Mouse (Mus musculus) intestine, embryonic 14.5 days (tissue): Measurements from ENCODE around the gene Foxn3. TPM values are rescaled to one million over a fixed set of nuclear protein-coding genes. Genes with fewer than 3 reads are reported as not detected.

ENCODE experiments used
- ATAC-seq: fragments of 200-750 bp; cut with Nextera tagmentation; replicated peaks from 2 replicates; pipeline ENCODE4 v1.8.0; 2017; ENCODE audit warnings: low read depth, moderate number of reproducible peaks, moderate TSS enrichment, moderate library complexity; ENCODE audit not compliant: low FRiP score, low TSS enrichment
- DNase-seq: peaks from one replicate; pipeline ENCODE4 v3.0.0-alpha.2; 2018; ENCODE audit warnings: low spot score
- H3K27ac ChIP-seq: fragments of 300-500 bp; sonication (generic); 2 replicates; pipeline ENCODE4 v1.5.1; 2014; ENCODE audit warnings: low read depth, mild to moderate bottlenecking, control low read depth
- H3K27me3 ChIP-seq: fragments of 300-500 bp; sonication (generic); replicated peaks from 2 replicates; pipeline ENCODE4 v1.6.1; 2014; ENCODE audit warnings: low read length, control low read depth; ENCODE audit not compliant: control insufficient read depth, insufficient read depth
- H3K36me3 ChIP-seq: fragments of 300-500 bp; sonication (generic); 2 replicates; pipeline ENCODE4 v1.6.1; 2014; ENCODE audit warnings: low read length, control low read depth; ENCODE audit not compliant: control insufficient read depth, insufficient read depth
- H3K4me1 ChIP-seq: fragments of 300-500 bp; sonication (generic); replicated peaks from 2 replicates; pipeline ENCODE4 v1.6.1; 2014; ENCODE audit warnings: low read length, control low read depth, mixed read lengths; ENCODE audit not compliant: control insufficient read depth, insufficient read depth
- H3K4me2 ChIP-seq: fragments of 300-500 bp; sonication (generic); 2 replicates; pipeline ENCODE4 v1.6.1; 2014; ENCODE audit warnings: low read length
- H3K4me3 ChIP-seq: fragments of 300-500 bp; sonication (generic); 2 replicates; pipeline ENCODE4 v1.5.1; 2014; ENCODE audit warnings: low read depth, low read length, control low read depth, mixed read lengths
- H3K9ac ChIP-seq: fragments of 300-500 bp; sonication (generic); 2 replicates; pipeline ENCODE4 v1.6.1; 2014; ENCODE audit warnings: mild to moderate bottlenecking, low read length
- H3K9me3 ChIP-seq: fragments of 300-500 bp; sonication (generic); 2 replicates; pipeline ENCODE4 v1.6.1; 2016; ENCODE audit warnings: low read length, control low read depth; ENCODE audit not compliant: control insufficient read depth
- WGBS: fragments of 180-500 bp; shearing (Covaris S2); extraction: QIAGEN DNeasy Blood & Tissue Kit; methylation state at CpG from one replicate; pipeline ENCODE4 v1.1.7; 2014; 5-methylcytosine and 5-hydroxymethylcytosine counted together
- polyA plus RNA-seq: library from polyadenylated mRNA; unstranded; fragments of >200 nt; fragmentation: Nextera tagmentation; extraction: Ambion mirVana; gene quantifications from 2 replicates; pipeline ENCODE4 v1.2.1, GENCODE M21; 2014

The Foxn3 gene
- polyA plus RNA-seq, 1 experiment from 2014 or later, result 74.3 TPM

DNA sequence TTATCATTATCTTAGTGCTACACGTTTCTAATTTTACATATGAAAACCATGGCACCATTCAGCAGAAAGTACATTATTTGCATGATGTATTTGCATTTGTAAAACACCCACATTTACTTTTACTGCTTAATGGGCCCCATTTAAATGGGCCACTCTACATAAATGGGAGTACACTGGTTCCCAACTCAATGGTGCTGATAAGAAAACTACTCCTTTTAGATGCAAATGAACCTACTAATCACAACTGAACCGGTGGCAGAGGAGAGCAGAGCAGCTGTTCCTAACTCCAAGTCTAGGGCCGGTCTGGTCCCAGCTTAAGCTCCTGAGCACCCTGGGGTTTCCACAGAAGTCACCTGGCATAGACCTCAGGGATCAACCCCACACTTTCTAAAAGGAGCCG is 263.5 kb downstream of the Foxn3 start:
- Histone ChIP-seq H3K36me3 (no peaks in the 10 kb centered on the region), H3K27ac (no peak overlapping the region), H3K9ac (no peak overlapping the region), H3K4me3 (no peak overlapping the region), H3K27me3 (no peaks in the 10 kb centered on the region), H3K9me3 (no peaks in the 10 kb centered on the region), H3K4me2 (no peak overlapping the region), H3K4me1 (no peaks in the 10 kb centered on the region; the same call in 1 of the 2 replicates)
- DNase-seq (no peak), ATAC-seq (no peak)
- 44% methylated on average over 4 of the region's 4 CpGs for WGBS

DNA sequence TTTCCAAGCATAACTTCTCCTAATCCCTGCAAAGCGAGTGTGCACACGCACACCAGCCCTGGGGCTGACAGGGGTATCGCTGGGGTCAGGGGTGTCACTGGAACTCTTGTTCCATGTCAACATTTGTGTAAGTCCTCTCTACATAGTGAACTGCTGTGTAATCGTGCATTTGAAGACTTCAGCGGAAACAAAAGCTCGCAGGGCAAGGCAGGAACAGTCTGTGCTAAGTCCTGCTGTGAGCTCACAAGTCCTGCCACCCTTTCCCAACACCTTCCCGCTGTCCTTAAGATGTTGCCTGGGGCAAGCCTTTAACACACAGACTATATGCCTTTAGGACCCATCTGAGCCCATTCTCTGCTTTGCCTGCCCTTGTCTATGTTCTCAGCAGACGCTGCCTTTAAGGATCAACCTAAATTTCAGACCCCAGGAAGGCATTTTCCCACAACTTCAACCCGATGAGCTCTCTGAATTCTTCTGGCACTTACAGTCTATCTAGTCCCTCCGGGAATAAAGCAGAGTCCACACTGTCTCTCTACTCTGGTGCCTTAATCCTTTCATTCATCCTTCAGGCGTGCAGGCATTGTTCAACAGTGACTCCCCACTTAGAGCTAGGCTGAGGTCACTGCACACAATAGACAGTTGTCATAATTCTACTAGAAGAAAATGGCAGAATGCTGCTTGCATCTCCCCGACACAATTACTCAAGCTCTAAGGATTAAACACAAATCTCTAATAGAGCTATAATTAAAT is 264.4 kb downstream of the Foxn3 start:
- no peak overlapping the region for H3K9ac ChIP-seq
- no peak overlapping the region for H3K27ac ChIP-seq
- H3K36me3 ChIP-seq, result no peaks in the 10 kb centered on the region
- DNase-seq, result no peak
- 50% methylated on average over 12 of the region's 12 CpGs for WGBS
- no peak overlapping the region for H3K4me2 ChIP-seq
- no peaks in the 10 kb centered on the region; the same call in none of the 2 replicates for H3K4me1 ChIP-seq
- no peak overlapping the region for H3K4me3 ChIP-seq
- ATAC-seq, result no peak
- H3K9me3 ChIP-seq, result no peaks in the 10 kb centered on the region
- H3K27me3 ChIP-seq, result no peaks in the 10 kb centered on the region

DNA sequence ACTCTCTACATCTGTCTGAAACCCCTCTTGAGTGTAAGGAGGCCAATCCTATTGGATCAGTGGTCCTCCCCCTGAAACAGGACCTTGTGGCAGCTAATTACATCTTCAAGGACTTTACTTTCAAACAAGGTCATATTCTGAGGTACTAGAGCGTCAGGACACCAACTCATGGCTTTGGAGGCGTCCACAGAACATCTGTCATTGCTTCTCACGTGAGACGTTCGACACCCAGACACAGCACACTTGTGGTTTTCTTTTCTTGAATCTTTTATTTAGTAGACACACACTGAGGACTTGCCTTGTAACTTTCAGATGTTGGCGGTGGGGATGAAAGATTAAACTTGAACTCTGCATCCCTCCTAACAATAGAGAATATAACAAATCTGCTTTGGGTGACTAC is 265.1 kb downstream of the Foxn3 start:
- no peak for DNase-seq
- H3K9ac ChIP-seq, result no peak overlapping the region
- no peak overlapping the region for H3K4me3 ChIP-seq
- no peaks in the 10 kb centered on the region; the same call in none of the 2 replicates for H3K4me1 ChIP-seq
- H3K9me3 ChIP-seq, result no peaks in the 10 kb centered on the region
- H3K4me2 ChIP-seq, result no peak overlapping the region
- 69% methylated on average over 6 of the region's 6 CpGs for WGBS
- ATAC-seq, result no peak
- H3K27ac ChIP-seq, result no peak overlapping the region
- H3K36me3 ChIP-seq, result no peaks in the 10 kb centered on the region
- H3K27me3 ChIP-seq, result no peaks in the 10 kb centered on the region

DNA sequence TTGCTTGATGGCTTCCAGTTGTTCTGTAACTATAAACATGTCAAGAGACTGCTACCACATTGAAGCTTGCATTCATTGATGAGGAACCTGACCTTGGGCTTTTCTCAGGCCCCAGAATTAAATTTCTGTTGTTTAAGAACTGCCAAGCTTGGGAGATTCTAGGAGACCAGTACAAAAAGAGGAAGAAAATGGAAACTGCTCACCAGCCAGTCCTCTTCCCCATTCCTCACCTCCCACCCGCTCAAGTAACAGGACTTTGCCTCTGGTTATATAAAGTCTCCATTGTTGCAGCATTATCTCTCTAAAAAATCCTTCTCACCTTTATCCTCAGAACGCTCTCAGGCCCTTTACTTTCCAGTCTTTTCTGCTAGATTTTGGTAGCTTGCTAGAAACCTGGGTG is 265.6 kb downstream of the Foxn3 start:
- 70% methylated on average over 2 of the region's 2 CpGs for whole genome bisulfite sequencing
- no peak overlapping the region for H3K4me2 ChIP-seq
- DNase-seq (no peak), ATAC-seq (no peak)
- no peak overlapping the region for H3K9ac ChIP-seq
- H3K4me1 ChIP-seq, result no peaks in the 10 kb centered on the region; the same call in none of the 2 replicates
- no peaks in the 10 kb centered on the region for H3K27me3 ChIP-seq
- H3K4me3 ChIP-seq, result no peak overlapping the region
- no peaks in the 10 kb centered on the region for H3K36me3 ChIP-seq
- no peak overlapping the region for H3K27ac ChIP-seq
- H3K9me3 ChIP-seq, result no peaks in the 10 kb centered on the region

DNA sequence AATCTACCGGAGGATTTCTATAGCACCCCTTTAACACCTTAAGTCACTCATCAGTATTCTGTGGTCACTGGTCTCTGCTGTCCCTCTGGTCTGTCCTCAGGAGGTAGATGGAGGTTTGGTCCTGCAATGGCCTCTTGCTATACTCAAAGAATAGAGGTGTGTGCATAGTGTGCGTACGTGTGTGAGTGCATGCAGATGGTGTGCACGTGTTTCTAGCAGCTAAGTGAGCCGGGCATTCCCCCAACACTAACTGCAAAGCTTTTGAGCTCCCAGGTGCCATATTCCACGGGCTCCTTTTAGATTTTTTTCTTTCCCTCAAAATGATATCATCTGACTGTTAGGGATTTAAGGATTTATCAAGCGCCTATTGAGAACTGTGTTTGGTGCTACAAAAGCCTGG is 269.9 kb downstream of the Foxn3 start:
- no peak overlapping the region for H3K9ac ChIP-seq
- H3K4me1 ChIP-seq, result no peaks in the 10 kb centered on the region; the same call in none of the 2 replicates
- H3K4me2 ChIP-seq, result no peak overlapping the region
- H3K36me3 ChIP-seq, result 0 out of 2 replicates have a peak, but pooled peaks cover 6% of the 10 kb centered on the region
- ATAC-seq (no peak), DNase-seq (no peak)
- 85% methylated on average over 7 of the region's 7 CpGs for WGBS
- no peak overlapping the region for H3K4me3 ChIP-seq
- no peaks in the 10 kb centered on the region for H3K9me3 ChIP-seq
- H3K27ac ChIP-seq, result no peak overlapping the region
- no peaks in the 10 kb centered on the region for H3K27me3 ChIP-seq

DNA sequence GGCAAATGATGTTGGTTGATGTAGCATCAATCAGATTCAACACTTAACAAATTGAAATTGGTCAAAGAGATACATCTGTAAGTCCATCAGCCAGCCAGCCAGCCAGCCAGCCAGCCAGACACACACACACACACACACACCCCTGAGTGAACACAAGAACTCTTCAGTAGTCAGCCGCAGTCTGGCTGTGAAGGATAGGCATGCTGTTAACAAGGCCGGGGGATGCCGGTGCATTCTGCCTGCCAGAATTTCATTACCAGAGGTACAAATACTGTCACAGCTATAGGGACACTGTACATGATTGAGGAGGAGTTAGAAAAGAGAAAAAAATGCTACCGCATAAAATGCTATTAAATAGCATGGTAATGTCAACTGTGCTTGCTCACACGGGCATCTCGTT is 271.2 kb downstream of the Foxn3 start:
- ATAC-seq (no peak), DNase-seq (no peak)
- WGBS, result 86% methylated on average over 6 of the region's 6 CpGs
- H3K27me3 ChIP-seq, result no peaks in the 10 kb centered on the region
- H3K4me3 ChIP-seq, result no peak overlapping the region
- 0 out of 2 replicates have a peak, but pooled peaks cover 6% of the 10 kb centered on the region for H3K36me3 ChIP-seq
- no peak overlapping the region for H3K9ac ChIP-seq
- H3K27ac ChIP-seq, result no peak overlapping the region
- no peaks in the 10 kb centered on the region for H3K9me3 ChIP-seq
- H3K4me1 ChIP-seq, result no peaks in the 10 kb centered on the region; the same call in 1 of the 2 replicates
- no peak overlapping the region for H3K4me2 ChIP-seq

DNA sequence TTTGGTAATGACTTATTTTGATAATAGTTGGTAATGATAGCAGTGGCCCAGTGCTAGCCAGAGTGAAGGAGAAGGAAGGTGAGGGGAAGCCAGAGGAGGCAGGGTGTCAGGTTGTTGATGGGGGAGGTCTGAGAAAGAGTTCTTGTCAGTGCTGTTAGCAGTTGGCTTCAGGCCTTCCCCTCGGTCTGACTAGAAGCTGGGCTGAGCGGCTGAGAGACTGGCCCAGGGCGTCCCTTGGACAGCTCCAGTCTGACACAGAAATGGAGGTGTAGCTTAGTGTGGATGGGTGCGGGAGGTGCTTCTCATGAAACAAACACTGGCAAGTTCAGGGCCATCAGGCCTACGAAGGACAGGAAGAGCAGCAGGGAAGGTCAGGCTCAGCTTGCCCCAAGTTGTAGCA is 276.3 kb downstream of the Foxn3 start:
- Histone ChIP-seq H3K36me3 (0 out of 2 replicates have a peak, but pooled peaks cover 6% of the 10 kb centered on the region), H3K9ac (no peak overlapping the region), H3K4me2 (no peak overlapping the region), H3K9me3 (no peaks in the 10 kb centered on the region), H3K27me3 (no peaks in the 10 kb centered on the region), H3K27ac (no peak overlapping the region), H3K4me1 (peaks cover 15% of the 10 kb centered on the region), H3K4me3 (no peak overlapping the region)
- no peak for ATAC-seq
- WGBS, result 72% methylated on average over 5 of the region's 5 CpGs
- DNase-seq, result no peak

DNA sequence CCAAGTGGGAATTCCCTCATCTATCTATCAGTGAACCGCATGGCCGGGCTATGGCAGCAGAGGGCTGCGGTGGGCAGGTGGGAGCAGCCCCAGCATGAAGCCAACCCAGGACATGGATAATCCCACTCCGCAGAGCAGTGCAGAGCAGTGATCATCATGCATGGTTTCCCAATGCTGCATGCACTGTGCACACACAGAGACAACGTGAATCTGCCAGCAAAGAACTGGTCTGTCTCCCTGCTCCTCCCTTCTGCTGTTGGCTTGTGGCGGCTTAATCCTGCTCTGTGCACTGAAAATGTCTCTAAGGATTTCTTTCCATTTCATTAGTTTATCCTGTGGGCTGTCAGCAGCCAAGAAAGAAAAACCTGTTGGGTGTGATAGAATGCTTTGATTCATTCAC is 276.7 kb downstream of the Foxn3 start:
- H3K4me1 ChIP-seq, result peaks cover 15% of the 10 kb centered on the region
- H3K9ac ChIP-seq, result no peak overlapping the region
- H3K27me3 ChIP-seq, result no peaks in the 10 kb centered on the region
- DNase-seq (no peak), ATAC-seq (no peak)
- no peak overlapping the region for H3K4me2 ChIP-seq
- H3K4me3 ChIP-seq, result no peak overlapping the region
- H3K9me3 ChIP-seq, result no peaks in the 10 kb centered on the region
- H3K27ac ChIP-seq, result no peak overlapping the region
- 0 out of 2 replicates have a peak, but pooled peaks cover 6% of the 10 kb centered on the region for H3K36me3 ChIP-seq
- WGBS, result 81% methylated on average over 6 of the region's 6 CpGs

DNA sequence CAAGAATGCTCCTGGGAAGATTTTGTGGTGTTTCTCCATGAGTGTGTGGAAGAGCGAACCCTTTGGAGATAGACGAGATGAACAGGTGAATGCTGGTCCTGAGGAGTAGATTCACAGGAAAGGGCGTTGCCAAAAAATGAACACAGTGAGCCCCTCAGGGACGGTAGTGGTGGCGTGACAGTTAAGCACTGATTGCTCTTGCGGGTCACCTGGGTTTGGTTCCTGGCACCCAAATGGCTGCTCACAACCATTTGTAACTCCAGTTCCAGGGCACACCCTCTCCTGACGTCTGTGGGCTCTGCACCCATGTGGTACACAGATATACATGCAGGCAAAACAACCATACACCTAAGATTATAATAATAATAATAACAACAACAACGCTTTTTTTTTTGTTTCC is 277.7 kb downstream of the Foxn3 start:
- Histone ChIP-seq H3K27ac (no peak overlapping the region), H3K9ac (no peak overlapping the region), H3K9me3 (no peaks in the 10 kb centered on the region), H3K27me3 (no peaks in the 10 kb centered on the region), H3K4me1 (peaks cover 15% of the 10 kb centered on the region), H3K36me3 (0 out of 2 replicates have a peak, but pooled peaks cover 4% of the 10 kb centered on the region), H3K4me3 (no peak overlapping the region), H3K4me2 (no peak overlapping the region)
- ATAC-seq (no peak), DNase-seq (no peak)
- 86% methylated on average over 8 of the region's 8 CpGs for WGBS
